Mouse (Mus musculus): ENCODE measurements around the gene Dpp10. TPM values are rescaled to one million over a fixed set of nuclear protein-coding genes. Genes with fewer than 3 reads are reported as not detected.
A peak's percentile ranks its signal among the peaks of the same experiment; 100 is the strongest.

The Dpp10 gene
- total RNA-seq (2021) = 100 to 1,000 TPM; 116 to 123 TPM
- long read RNA-seq, experiment 1, full-length matches to known transcripts = 23 of 86 reads
- long read RNA-seq, experiment 1, partial matches to known transcripts = 56 of 86 reads
- long read RNA-seq, experiment 1, other reads (novel, unspliced or antisense) = 7 of 86 reads
- long read RNA-seq, experiment 2, full-length matches to known transcripts = 32 of 73 reads
- long read RNA-seq, experiment 2, partial matches to known transcripts = 35 of 73 reads
- long read RNA-seq, experiment 2, other reads (novel, unspliced or antisense) = 6 of 73 reads

DNA sequence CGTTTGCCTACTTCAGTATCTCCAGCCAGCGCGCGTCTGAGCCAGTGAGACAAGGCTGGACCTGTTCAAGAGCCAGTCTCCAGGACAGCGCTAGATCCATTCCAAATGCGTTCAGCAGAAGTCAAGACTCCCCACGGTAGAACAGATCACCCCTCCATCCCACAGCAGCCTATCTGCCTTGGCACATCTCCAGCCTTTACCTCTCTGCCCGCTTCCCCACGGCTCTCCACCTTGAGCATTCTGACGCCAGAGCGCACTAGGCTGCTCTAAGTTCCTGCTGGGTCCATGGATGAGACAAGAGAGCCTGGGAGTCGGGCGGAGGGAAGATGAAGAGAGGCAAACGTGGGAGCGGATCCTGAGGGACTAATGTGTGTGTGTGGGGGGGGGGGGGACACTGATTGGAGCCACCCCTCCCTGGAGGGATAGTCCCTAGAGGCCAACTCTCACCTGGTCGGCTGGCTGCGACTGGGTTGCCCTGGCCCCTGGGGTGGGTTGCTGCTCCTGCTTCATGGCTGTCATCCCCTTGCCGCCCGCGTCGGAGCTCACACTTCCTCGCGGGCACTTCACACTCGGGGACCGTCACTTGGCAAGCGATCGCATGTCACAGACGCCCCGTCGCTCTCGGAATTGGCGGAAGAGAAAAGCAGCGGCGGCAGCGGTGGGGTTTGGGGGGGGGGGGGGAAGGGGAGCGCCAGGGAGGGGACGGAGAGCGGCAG is at the start of gene Dpp10:
TSS of gene Dpp10 (minus strand) at position 635 of the 716 bp plus-strand sequence.
- intact Hi-C loops (cut with DNase I) = loop anchor here (5.0 to 10.0 kb wide), 3 partner anchors 73 to 700 kb away; no protein-coding TSS in a partner anchor
- DNase-seq (ENCODE audit: low spot score in 2 of 2) = peak; percentile 45 to 52

DNA sequence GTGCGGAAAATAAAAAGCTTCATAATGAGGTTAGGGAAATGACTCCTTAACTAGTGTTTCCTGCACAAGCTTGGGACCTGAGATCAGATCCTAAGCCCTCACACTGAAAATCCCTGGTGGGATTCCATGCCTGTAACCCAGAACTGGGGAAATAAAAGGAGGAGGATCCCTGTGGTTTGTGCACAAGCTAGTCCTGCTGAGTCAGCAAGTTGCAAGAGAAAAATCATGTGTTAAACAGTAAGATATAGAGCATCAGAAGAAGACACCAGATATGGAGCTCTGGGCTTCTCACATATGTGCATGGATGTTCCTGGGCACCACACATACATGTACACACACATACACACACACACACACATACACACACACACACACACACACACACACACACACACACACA is 3.2 kb upstream of the Dpp10 start:
- DNase-seq (ENCODE audit: low spot score in 2 of 2) = no peak
- intact Hi-C loops (cut with DNase I) = loop anchor here (10.0 kb wide), 2 partner anchors 466 to 704 kb away; no protein-coding TSS in a partner anchor

DNA sequence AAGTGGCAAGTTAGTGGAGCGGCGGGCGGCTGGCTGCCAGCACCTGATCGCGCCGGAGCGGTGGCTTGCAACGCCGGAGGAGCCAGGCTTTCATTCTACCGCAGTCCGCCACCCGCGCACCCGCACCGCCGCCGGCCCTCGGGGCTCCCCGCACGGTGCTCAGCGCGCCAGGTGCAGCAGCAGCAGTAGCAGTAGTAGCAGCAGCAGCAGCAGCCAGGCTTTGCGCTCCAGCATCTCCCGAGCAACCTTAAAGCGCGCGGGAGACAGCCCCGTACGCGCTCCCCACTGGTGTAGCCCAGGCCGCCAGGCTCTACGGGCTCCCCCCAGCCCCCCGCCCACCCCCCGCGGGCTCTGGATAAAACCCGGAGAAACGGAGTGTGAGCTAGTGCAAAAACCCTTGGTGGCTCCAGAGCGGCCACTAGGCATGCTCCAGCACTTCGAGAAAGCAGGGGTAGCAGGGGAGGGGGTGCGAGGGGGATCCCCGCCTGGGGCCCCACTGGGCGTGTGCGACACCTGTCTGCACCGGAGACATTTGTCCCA is 472 bp upstream of the Dpp10 start:
- DNase-seq (ENCODE audit: low spot score in 2 of 2) = peak; percentile 60 to 70
- intact Hi-C loops (cut with DNase I) = loop anchor here (10.0 kb wide), 2 partner anchors 469 to 701 kb away; no protein-coding TSS in a partner anchor

GRCm38 (mm10) chr1:124044161-124044560 is 1.2 kb downstream of the Dpp10 start:
- intact Hi-C loops (cut with DNase I) = loop anchor here (5.0 to 10.0 kb wide), 3 partner anchors 72 to 699 kb away; no protein-coding TSS in a partner anchor
- DNase-seq (ENCODE audit: low spot score in 2 of 2) = no peak

GRCm38 (mm10) chr1:124043421-124043820 is 1.9 kb downstream of the Dpp10 start:
- intact Hi-C loops (cut with DNase I) = loop anchor here (5.0 to 10.0 kb wide), 3 partner anchors 71 to 699 kb away; no protein-coding TSS in a partner anchor
- DNase-seq (ENCODE audit: low spot score in 2 of 2) = no peak

DNA sequence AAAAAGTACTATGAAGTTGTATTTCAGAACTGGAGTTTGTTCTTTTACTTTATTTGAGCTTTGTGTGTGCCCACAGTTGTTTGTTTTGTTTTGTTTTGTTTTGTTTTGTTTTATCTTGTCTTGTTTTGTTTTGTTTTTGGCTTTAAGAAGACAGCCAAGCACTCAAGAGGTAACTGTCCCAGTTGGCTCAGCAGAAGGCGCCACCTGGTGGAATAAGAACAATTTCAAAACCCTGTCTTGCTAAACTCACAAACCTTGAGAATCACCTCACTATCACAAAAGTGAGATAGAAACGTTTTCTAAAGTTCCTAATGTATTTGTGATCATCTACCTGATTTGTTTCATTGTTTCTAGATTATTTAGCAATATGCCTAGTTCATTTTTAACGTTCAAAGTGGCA is 3.8 kb downstream of the Dpp10 start:
- DNase-seq (ENCODE audit: low spot score in 2 of 2) = peak; percentile 52 to 72
- intact Hi-C loops (cut with DNase I) = loop anchor here (5.0 to 10.0 kb wide), 3 partner anchors 69 to 697 kb away; no protein-coding TSS in a partner anchor

DNA sequence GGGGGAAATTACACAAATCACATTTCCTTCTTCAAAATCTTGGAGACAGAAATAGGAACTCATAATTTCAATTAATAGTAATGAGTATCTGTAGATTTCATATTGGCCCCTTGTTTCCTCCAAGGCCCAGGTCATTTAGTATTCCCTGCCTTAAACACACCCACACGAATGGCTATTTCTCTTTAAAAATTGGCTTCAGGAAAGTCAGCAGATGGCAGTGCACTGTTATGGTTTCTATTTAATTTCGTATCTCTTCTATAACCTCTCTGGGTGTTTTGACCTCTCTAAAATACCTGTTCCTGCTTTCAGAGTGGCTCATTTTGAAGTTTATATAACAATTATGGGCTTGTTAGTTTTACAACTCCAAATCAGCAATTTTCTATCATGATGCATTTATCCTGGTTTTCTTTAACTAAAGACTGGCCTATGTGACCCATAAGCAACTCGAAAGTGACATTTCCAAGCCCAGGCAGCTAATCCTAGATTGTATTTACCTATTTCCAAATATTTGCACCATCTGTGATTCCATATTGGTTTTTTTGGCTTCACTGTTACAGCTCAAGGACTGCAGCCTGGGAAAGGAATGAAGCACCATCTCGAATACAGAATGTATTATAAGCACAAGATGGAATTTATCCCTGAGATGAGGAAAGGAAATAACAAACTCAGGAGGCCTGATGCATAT is 9.9 kb downstream of the Dpp10 start:
- no peak for DNase-seq (ENCODE audit: low spot score in 2 of 2)
- intact Hi-C loops (cut with DNase I) = no loop called here

- intact Hi-C loops (cut with DNase I) = no loop called here
- no peak for DNase-seq (ENCODE audit: low spot score in 2 of 2)
These were observed 12.7 kb downstream of the Dpp10 start for GRCm38 (mm10) chr1:124032677-124033076.

DNA sequence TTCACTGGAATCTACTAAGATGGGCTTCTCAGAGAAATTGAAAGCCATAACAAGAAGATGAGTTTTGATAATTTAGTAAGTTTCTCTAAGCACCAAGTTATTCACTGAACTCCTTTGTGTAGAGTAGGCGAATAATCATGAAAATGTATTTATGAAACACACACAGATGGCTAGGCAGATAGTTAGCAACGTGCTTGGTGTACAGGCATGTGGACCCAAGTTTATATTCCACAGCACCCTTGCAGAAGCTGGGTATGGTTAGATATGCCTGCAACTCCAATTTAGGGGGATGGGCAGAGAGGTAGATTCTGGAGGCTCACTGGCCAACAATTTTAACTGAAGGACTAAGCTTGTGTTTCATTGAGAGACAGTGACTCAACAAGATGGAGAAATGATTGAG is 13.4 kb downstream of the Dpp10 start:
- intact Hi-C loops (cut with DNase I) = no loop called here
- no peak for DNase-seq (ENCODE audit: low spot score in 2 of 2)

GRCm38 (mm10) chr1:124002797-124003196 is 42.6 kb downstream of the Dpp10 start:
- intact Hi-C loops (cut with DNase I) = no loop called here
- DNase-seq (ENCODE audit: low spot score in 2 of 2) = no peak

GRCm38 (mm10) chr1:123995780-123996179 is 49.6 kb downstream of the Dpp10 start:
- peak; percentile 28 to 37 for DNase-seq (ENCODE audit: low spot score in 2 of 2)
- intact Hi-C loops (cut with DNase I) = no loop called here

DNA sequence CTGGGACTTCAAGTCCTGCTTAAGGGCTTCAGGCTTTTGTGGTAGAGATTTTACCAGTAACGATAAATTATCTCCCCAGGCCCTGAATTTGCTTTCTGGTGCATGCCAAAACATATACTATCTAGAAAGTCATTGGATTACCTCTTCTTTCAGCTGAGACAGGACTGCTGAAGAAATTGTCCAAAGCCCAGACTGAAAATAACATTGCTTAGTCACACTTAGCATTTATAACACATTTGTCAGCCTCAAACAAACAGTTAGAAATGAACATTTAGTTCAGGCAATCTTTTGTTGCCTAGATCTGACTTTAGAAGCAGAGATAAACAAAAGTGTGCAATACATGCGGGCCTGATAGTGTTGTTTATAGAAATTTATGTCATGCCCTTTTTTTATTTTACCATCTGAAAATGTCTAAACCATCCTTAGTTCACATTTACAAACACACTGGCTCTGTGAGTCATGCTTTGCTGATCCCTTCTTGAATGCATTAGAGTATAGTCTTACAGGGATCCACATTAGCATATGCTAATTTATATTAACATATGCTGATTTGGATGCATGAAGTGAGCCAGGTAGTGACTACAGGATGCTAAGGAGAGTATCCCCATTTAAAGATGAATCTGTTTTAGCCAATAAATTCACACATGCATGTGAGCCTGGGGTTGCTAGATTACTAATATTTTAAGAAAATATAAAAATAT is 59.9 kb downstream of the Dpp10 start:
- no peak for DNase-seq (ENCODE audit: low spot score in 2 of 2)
- intact Hi-C loops (cut with DNase I) = no loop called here

GRCm38 (mm10) chr1:123978597-123978996 is 66.8 kb downstream of the Dpp10 start:
- intact Hi-C loops (cut with DNase I) = no loop called here
- no peak for DNase-seq (ENCODE audit: low spot score in 2 of 2)

DNA sequence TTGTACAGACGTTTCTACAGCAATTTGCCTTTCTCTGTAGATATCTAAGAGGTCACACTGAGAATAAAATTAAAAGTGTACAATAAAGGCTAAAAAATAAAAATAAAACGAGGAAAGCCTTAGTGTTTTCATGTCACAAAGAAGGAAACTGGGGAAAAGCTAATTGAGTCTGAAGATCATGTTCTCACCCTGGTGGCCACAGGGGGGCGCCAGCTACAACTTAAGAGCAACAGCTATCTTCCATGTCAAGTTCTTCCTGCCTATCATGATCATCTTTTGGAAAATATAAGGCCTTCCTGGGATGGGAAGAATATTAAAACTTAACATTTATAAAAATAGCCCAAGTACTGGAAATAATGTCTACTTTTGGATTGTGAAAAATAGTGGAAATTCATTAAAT is 70.7 kb downstream of the Dpp10 start:
- intact Hi-C loops (cut with DNase I) = loop anchor here (5.0 kb wide), 1 partner anchor 68 kb away; no protein-coding TSS in a partner anchor
- DNase-seq (ENCODE audit: low spot score in 2 of 2) = peak in 1 of 2 experiments; percentile 12

DNA sequence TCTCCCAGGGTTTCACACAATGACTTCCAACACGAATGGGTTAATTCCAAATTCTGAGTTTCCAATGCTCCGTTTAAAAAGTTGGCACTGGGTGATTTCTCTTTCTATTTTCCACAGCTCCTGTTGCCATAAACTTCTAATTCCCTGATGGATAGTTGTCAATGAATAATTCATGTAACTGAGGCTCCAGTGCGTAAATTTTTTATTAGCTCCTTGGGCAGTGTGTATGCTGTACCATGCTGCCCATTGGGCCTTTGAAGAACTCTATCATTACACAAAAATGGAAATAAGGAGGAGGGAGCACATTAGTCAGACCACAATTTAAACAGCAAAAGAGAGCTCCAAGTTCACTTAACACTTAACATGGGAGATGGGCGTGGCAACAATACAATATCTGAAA is 99.2 kb downstream of the Dpp10 start:
- intact Hi-C loops (cut with DNase I) = no loop called here
- DNase-seq (ENCODE audit: low spot score in 2 of 2) = no peak

DNA sequence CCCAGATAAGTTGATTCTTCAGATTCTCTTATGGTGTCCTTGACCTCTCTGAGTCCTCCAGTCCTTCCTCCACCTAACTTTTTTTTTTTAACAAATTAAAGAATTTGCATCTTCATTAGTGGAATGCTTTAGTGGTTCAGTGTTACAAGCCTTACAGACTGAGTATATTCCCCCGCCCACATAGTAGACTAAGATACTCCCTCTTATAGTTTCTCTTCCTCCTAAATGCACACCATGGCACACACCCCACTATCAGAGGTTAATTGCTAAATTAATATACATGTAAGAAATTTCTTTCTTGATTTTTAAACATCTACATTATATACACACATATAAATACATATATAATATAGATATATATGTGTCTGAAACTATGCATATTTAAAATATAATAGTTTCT is 104.5 kb downstream of the Dpp10 start:
- intact Hi-C loops (cut with DNase I) = no loop called here
- no peak for DNase-seq (ENCODE audit: low spot score in 2 of 2)

- intact Hi-C loops (cut with DNase I) = no loop called here
- DNase-seq (ENCODE audit: low spot score in 2 of 2) = peak in 1 of 2 experiments; percentile 9
These were observed 111.3 kb downstream of the Dpp10 start for GRCm38 (mm10) chr1:123933812-123934727.

- intact Hi-C loops (cut with DNase I) = no loop called here
These were observed 117.4 kb downstream of the Dpp10 start for GRCm38 (mm10) chr1:123928003-123928370.

More at GRCm38 (mm10) chr1:123928003-123928370, 117.4 kb downstream of the Dpp10 start:
- peak in 1 of 2 experiments; percentile 11 for DNase-seq (ENCODE audit: low spot score in 2 of 2)
